Mouse (Mus musculus): ENCODE results near the gene 2310011J03Rik. TPM values are rescaled to one million over a fixed set of nuclear protein-coding genes. Genes with fewer than 3 reads are reported as not detected.
A peak's percentile ranks its signal among the peaks of the same experiment; 100 is the strongest.
"Not testable (repeated sequence)": the region's sequence is repeated elsewhere in the genome, so short reads cannot be mapped to it uniquely, and the experiment has no call there.

The 2310011J03Rik gene
- polyA plus RNA-seq, 1 experiment from 2014 or later, result 44.5 TPM

DNA sequence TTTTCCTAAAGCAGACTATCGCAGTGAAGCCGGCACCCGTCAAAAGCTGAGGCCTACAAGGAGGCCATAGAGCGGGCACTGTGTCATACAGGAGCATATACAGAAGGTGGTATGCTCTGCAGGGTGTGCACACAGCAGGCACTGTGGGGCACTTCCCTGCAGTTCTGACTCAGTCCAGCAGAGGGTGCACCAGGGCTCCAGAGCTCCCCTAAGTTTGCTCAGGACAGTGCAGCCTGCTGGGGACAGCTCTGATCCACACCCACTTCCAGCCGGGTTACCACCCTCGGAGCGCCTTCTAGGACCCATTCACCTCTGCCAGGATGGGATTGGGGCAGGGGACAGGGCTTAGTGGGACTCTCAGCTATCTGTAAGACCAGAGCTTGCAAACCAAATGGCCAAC, 30.0 kb upstream of the 2310011J03Rik start:
- Histone ChIP-seq H3K9me3 (no peaks in the 10 kb centered on the region), H3K4me1 (peaks cover 16% of the 10 kb centered on the region), H3K27ac (replicated peaks) (no peak overlapping the region), H3K4me3 (no peak overlapping the region), H3K27me3 (peaks cover 98% of the 10 kb centered on the region), H3K36me3 (no peaks in the 10 kb centered on the region), H3K4me2 (replicated peaks) (no peak overlapping the region), H3K9ac (replicated peaks) (no peak overlapping the region)
- WGBS, result 4% methylated on average over 7 of the region's 7 CpGs
- ATAC-seq (ENCODE audit: low FRiP score, low read depth), result peak; percentile 71

DNA sequence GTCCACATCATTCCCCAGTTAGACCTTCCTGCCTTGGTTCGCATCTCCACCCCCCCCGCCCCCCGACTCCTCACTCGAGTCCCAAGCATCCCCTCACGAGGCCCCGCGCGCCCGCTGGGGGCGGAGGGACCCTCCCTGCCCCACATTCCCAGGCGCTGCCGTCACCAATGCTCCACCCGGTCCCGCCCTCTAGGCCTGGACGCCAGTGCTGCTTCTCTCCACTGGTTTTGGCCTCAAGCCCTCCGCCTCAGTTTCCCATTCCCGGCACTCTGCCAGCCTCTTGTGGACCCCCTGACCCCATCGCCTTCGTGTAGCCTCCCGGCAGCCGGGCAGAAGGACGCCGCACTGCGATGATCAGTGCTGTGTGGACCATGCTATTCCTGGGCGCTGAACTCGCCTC, 28.6 kb upstream of the 2310011J03Rik start:
- Histone ChIP-seq H3K27me3 (peaks cover 98% of the 10 kb centered on the region), H3K4me3 (peak overlapping the region; percentile 20; the same call in 1 of the 2 replicates), H3K4me1 (peaks cover 21% of the 10 kb centered on the region), H3K4me2 (replicated peaks) (peak overlapping the region; percentile 42; the same call in 1 of the 2 replicates), H3K36me3 (no peaks in the 10 kb centered on the region), H3K9ac (replicated peaks) (no peak overlapping the region), H3K27ac (replicated peaks) (no peak overlapping the region), H3K9me3 (no peaks in the 10 kb centered on the region)
- 12% methylated on average over 26 of the region's 26 CpGs for WGBS
- ATAC-seq (ENCODE audit: low FRiP score, low read depth), result no peak

DNA sequence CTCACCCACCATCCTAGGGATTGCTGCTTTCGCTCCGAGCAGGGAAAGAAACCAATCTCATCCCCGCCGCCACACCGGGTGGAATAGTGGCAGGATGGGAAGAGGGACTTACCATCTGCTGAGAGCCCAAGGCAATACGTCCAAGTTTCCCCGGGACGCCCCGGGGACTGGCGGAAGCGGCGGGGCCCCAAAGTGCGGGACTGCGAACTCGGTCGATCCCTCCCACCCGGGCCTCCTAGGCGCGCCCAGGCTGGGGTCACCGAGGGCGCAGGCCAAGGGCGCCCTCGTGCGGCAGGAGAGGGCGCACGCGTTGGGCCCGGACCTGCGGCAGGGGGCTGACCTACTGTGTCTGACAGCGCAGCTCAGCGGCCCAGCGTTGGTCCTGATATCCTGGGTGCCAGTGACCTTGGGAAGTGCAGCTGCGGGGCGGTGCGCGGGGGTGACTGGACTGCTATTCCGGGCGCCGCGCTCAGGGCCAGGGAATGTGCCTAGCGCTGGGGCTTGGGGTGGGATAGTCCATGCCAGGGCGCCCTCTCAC, 28.0 kb upstream of the 2310011J03Rik start, which contains the start of gene Adamtsl5:
Adamtsl5 (minus strand) TSS at position 169 of the 538 bp plus-strand sequence.
- H3K9me3 ChIP-seq, result no peaks in the 10 kb centered on the region
- H3K36me3 ChIP-seq, result no peaks in the 10 kb centered on the region
- ATAC-seq (ENCODE audit: low FRiP score, low read depth), result no peak
- H3K4me1 ChIP-seq, result peaks cover 24% of the 10 kb centered on the region
- 2% methylated on average over 36 of the region's 42 CpGs for WGBS
- H3K9ac ChIP-seq (replicated peaks), result no peak within 1 kb of the TSS
- H3K27ac ChIP-seq (replicated peaks), result no peak within 1 kb of the TSS
- peak within 1 kb of the TSS; percentile 20; the same call in 1 of the 2 replicates for H3K4me3 ChIP-seq
- H3K4me2 ChIP-seq (replicated peaks), result peak within 1 kb of the TSS; percentile 42
- peaks cover 98% of the 10 kb centered on the region for H3K27me3 ChIP-seq

DNA sequence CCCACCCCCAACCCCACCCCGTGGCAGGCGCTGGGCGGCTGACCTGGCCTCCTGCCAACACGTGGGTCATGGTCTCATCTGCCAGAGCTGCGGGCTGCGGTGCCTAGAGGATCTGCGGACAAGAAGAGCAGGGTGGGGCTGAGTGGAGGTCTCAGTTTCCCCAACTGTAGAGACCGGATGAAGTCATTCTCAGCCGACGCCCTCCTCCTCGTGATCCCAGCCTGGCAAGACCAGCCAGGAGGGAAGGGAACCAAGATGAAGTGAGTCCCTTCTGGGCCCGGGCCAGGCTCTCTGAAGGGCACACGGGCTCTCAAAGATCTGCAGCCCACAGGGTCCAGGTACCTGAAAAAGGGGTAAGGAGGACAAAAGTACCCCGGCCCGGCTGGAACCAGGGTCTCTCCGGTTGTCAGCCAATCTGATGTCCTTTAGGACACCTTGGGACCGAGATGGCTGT, 27.2 kb upstream of the 2310011J03Rik start:
- no peak overlapping the region for H3K4me3 ChIP-seq
- H3K9me3 ChIP-seq, result no peaks in the 10 kb centered on the region
- 16% methylated on average over 17 of the region's 17 CpGs for WGBS
- H3K9ac ChIP-seq (replicated peaks), result no peak overlapping the region
- H3K27ac ChIP-seq (replicated peaks), result no peak overlapping the region
- no peak overlapping the region for H3K4me2 ChIP-seq (replicated peaks)
- ATAC-seq (ENCODE audit: low FRiP score, low read depth), result no peak
- H3K36me3 ChIP-seq, result no peaks in the 10 kb centered on the region
- H3K4me1 ChIP-seq, result peaks cover 32% of the 10 kb centered on the region
- peaks cover 98% of the 10 kb centered on the region for H3K27me3 ChIP-seq

DNA sequence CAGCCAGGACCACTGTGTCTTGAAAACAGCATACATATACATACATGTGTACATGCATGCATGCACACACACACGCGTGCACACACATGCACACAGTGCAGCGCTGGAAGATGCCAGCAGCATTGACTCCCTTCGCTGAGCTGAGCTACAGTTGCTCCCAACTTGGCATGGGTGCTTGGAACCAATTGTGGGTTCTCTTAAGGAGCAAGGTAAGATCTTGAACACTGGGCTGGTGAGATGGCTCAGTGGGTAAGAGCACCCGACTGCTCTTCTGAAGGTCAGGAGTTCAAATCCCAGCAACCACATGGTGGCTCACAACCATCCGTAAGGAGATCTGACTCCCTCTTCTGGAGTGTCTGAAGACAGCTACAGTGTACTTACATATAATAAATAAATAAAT, 25.6 kb upstream of the 2310011J03Rik start:
- not testable (repeated sequence) for H3K9me3 ChIP-seq; H3K4me2 ChIP-seq (replicated peaks); H3K36me3 ChIP-seq; H3K4me3 ChIP-seq; H3K9ac ChIP-seq (replicated peaks); H3K27ac ChIP-seq (replicated peaks); ATAC-seq (ENCODE audit: low FRiP score, low read depth)
- 76% methylated on average over 6 of the region's 6 CpGs for WGBS
- Histone ChIP-seq H3K27me3 (peaks cover 98% of the 10 kb centered on the region), H3K4me1 (peaks cover 42% of the 10 kb centered on the region)

DNA sequence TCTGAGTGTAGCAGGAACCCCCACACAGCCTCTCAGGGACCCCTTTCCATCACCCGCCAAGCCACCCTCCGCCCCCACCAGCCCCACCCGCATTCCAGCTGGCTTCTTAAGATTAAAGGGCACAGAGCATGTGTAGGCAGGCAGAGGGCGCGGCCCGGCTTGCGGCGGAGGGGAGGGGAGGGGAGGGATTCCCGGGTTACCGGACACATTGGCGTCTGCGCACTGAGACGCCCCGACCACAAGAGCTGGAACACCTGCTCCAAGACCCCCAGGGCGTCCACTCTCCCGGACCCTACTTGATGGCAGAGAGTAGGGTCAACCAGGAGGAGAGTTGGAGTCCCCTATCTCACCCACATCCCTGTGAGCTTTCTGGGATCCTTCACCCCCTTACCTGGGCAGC, 24.8 kb upstream of the 2310011J03Rik start:
- 2% methylated on average over 16 of the region's 16 CpGs for WGBS

DNA sequence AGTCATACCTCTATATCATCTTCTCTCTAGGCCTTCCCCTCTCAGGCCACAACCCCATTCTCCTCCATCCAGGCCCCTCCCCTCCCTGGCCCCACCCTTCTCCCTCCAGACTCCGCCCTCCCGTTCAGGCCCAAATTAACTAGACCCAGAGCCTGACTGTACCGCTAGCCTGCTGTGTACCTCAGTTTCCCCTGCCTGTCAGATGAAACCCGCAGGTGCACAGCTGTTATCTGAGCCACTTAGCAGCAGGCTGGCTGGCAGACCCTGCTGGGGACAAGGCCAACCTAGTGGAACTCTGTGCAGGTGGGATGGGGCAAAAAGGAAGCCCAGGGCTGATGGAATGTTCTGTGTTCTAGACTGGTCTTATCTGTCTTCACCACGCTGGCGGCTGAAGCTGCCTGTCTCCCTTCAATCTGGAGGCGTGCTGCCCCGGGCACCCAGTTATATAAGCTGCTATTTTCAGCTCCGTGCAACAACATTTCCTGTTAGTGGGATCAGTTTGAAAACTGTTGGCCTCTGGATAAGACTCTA, 23.9 kb upstream of the 2310011J03Rik start:
- peaks cover 45% of the 10 kb centered on the region for H3K4me1 ChIP-seq
- H3K27ac ChIP-seq (replicated peaks), result no peak overlapping the region
- 44% methylated on average over 9 of the region's 9 CpGs for WGBS
- no peaks in the 10 kb centered on the region for H3K9me3 ChIP-seq
- no peaks in the 10 kb centered on the region for H3K36me3 ChIP-seq
- peaks cover 98% of the 10 kb centered on the region for H3K27me3 ChIP-seq
- no peak for ATAC-seq (ENCODE audit: low FRiP score, low read depth)
- no peak overlapping the region for H3K4me2 ChIP-seq (replicated peaks)
- H3K9ac ChIP-seq (replicated peaks), result no peak overlapping the region
- H3K4me3 ChIP-seq, result no peak overlapping the region

More for the DNA sequence above, 24.8 kb upstream of the 2310011J03Rik start:
- no peak for ATAC-seq (ENCODE audit: low FRiP score, low read depth)
- H3K4me1 ChIP-seq, result peaks cover 45% of the 10 kb centered on the region
- peaks cover 99% of the 10 kb centered on the region for H3K27me3 ChIP-seq
- no peak overlapping the region for H3K9ac ChIP-seq (replicated peaks)
- H3K4me3 ChIP-seq, result 0 out of 2 replicates have a peak overlapping the region, but pooled peaks have one; percentile 7
- no peaks in the 10 kb centered on the region for H3K36me3 ChIP-seq
- 0 out of 2 replicates have a peak overlapping the region, but pooled peaks have one; percentile 17 for H3K4me2 ChIP-seq (replicated peaks)
- H3K27ac ChIP-seq (replicated peaks), result no peak overlapping the region
- no peaks in the 10 kb centered on the region for H3K9me3 ChIP-seq

DNA sequence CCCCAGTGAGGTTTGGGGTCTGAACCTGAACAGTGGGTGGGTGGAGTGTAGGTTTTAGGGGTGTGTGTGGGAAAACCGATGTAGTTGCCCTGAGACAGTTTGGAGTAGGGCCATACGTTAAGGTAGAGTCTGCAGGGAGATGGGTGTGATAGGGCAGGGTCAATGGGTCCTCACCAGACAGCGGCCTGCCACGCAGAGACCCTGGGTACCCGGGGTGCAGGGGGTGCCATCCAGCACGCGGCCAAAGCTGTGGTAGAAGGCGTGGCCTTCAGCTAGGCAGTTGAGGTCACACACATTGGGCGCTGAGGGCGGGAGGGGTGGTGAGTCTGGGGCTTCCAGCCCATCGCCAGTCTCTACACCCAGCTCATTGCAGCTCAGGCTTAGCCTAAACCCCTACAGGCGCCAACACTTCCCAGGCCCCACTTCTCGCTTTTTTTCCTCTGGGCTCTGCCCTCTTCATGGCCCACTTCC, 23.1 kb upstream of the 2310011J03Rik start:
- Histone ChIP-seq H3K36me3 (no peaks in the 10 kb centered on the region), H3K9ac (replicated peaks) (0 out of 2 replicates have a peak overlapping the region, but pooled peaks have one; percentile 11), H3K27me3 (peaks cover 93% of the 10 kb centered on the region), H3K4me2 (replicated peaks) (peak overlapping the region; percentile 53), H3K4me1 (peaks cover 38% of the 10 kb centered on the region), H3K27ac (replicated peaks) (no peak overlapping the region), H3K4me3 (peak overlapping the region; percentile 33), H3K9me3 (no peaks in the 10 kb centered on the region)
- WGBS, result 27% methylated on average over 13 of the region's 13 CpGs
- peak; percentile 28 for ATAC-seq (ENCODE audit: low FRiP score, low read depth)

DNA sequence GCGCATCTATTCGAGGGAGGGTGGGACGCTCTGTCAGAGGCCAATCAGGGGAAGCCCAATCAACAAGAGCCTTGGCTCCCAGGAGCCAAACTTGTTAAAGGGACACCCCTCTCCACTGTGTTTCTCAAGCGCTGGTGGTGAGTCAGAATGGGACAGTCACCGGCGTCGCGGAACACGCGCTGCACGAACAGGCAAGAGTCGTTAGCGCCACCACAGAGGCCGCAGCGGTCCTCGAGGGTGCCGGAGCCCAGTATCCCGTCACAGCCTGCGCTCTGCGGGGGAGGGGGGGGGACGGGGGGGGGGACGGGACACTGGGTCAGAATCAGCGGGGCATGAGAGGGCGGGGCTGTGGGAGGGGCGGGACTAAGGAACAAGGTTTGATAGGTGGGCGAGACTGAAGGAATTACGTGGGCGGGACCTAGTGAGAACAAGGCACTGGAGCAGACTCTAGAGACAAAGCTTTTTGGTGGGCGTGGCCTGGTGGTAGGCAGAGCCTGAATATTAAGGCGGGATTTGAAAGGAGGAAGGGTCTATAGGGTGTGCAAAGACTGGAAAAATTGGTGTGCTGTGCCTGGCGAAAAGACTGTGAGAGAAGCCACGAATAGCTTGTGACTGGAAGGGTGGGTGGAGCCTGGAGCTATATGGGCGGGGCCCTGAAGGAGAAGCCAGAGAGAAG, 22.6 kb upstream of the 2310011J03Rik start:
- H3K27me3 ChIP-seq, result peaks cover 92% of the 10 kb centered on the region
- H3K27ac ChIP-seq (replicated peaks), result no peak overlapping the region
- ATAC-seq (ENCODE audit: low FRiP score, low read depth), result peak; percentile 59
- under 1% methylated on average over 33 of the region's 33 CpGs for WGBS
- H3K4me3 ChIP-seq, result peak overlapping the region; percentile 33
- peaks cover 33% of the 10 kb centered on the region for H3K4me1 ChIP-seq
- H3K36me3 ChIP-seq, result no peaks in the 10 kb centered on the region
- peak overlapping the region; percentile 53 for H3K4me2 ChIP-seq (replicated peaks)
- no peaks in the 10 kb centered on the region for H3K9me3 ChIP-seq
- 0 out of 2 replicates have a peak overlapping the region, but pooled peaks have one; percentile 39 for H3K9ac ChIP-seq (replicated peaks)

DNA sequence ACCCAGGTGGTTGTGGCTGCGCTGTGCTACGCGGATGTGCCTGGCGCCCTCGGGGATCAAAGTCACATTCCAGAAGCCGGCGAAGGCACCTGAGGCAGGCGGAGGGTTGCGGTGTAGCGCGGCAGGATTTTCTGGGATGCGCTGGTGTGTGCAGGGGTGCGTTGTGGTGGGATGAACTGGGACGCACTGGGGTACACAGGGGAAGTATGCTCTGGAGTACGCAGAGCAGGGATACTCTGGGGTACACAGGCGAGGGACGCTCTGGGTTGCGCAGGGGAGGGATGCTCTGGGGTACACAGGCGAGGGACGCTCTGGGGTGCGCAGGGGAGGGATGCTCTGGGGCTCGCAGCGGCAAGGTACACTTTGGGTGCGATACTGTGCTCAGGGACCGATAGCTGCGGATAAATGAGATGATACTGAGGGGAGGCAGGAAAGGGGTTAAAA, 22.0 kb upstream of the 2310011J03Rik start:
- Histone ChIP-seq H3K4me1 (peaks cover 30% of the 10 kb centered on the region), H3K36me3 (no peaks in the 10 kb centered on the region), H3K27me3 (peaks cover 86% of the 10 kb centered on the region), H3K9me3 (no peaks in the 10 kb centered on the region), H3K27ac (replicated peaks) (no peak overlapping the region), H3K4me2 (replicated peaks) (peak overlapping the region; percentile 53), H3K4me3 (peak overlapping the region; percentile 33), H3K9ac (replicated peaks) (no peak overlapping the region)
- 2% methylated on average over 26 of the region's 26 CpGs for WGBS
- ATAC-seq (ENCODE audit: low FRiP score, low read depth), result 0 out of 2 replicates have a peak, but pooled peaks have one; percentile 5

DNA sequence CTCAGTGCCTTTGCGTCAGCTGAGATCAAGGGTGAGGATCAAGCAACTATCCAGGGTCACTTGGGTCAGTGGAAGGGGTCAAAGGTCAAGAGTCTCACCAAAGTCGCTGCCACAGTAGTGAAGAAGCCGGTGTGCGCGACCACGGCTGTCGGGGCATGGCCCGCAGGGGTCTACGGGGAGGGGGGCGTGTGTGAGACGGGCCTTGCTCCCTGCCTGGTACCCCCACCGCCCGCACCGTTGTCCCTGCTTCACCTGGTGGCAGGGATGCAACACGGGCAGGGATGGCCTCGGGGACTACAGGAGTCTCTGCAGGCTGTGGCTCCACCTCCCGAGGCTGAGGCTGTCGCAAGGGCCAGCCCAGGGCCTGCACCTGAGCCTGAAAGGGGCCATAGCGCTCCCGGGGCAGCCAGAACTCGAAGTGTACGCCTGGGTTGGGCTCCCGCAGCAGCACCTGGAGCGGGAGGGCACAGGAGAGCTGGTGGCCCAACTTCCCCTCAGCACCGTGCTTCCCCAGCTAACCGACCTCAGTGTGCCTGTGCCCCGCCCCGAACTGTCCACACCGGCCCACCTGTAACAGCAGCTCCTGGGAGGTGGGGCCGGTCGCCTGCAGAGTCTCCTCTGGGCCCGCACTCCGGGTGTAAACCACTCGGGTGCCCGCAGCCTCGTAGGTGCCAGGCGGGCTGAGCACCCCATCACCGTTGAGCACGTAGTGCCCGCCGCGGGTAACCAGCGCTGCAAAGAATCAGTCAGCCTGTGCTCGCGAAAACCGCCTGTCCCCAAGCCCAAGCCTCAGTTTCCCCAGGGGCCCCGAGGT, 21.4 kb upstream of the 2310011J03Rik start:
- H3K4me1 ChIP-seq, result peaks cover 30% of the 10 kb centered on the region
- H3K9me3 ChIP-seq, result no peaks in the 10 kb centered on the region
- H3K27me3 ChIP-seq, result peaks cover 80% of the 10 kb centered on the region
- 2% methylated on average over 46 of the region's 47 CpGs for WGBS
- no peak overlapping the region for H3K9ac ChIP-seq (replicated peaks)
- no peaks in the 10 kb centered on the region for H3K36me3 ChIP-seq
- H3K4me3 ChIP-seq, result peak overlapping the region; percentile 33
- H3K4me2 ChIP-seq (replicated peaks), result peak overlapping the region; percentile 53
- ATAC-seq (ENCODE audit: low FRiP score, low read depth), result no peak
- no peak overlapping the region for H3K27ac ChIP-seq (replicated peaks)
